Mouse (Mus musculus): Measurements from ENCODE around the gene Anapc11. TPM values are rescaled to one million over a fixed set of nuclear protein-coding genes. Genes with fewer than 3 reads are reported as not detected.

Gene Anapc11
- polyA plus RNA-seq, 1 experiment, result 128 TPM

- Histone ChIP-seq H3K4me3 (ENCODE audit: insufficient read depth, low read length) (peak overlapping the region; percentile 19; the same call in 1 of the 2 replicates), H3K4me1 (ENCODE audit: control insufficient read depth, insufficient read depth, low read length) (peaks cover 17% of the 10 kb centered on the region), H3K27ac (ENCODE audit: insufficient read depth, low read depth, low read length) (no peak overlapping the region)
- no peak for TF ChIP-seq CTCF (IDR thresholded peaks at IDR 0.05; ENCODE audit: low read depth, low read length)
- TF ChIP-seq POLR2A (IDR thresholded peaks at IDR 0.05; ENCODE audit: borderline replicate concordance, low read depth, low read length), result no peak
Measured at GRCm38 (mm10) chr11:120615606-120616203, 17.5 kb downstream of the Anapc11 start.

GRCm38 (mm10) chr11:120616617-120617294 lies 18.5 kb downstream of the Anapc11 start:
- peak overlapping the region; percentile 93 for H3K4me3 ChIP-seq (ENCODE audit: insufficient read depth, low read length)
- peak overlapping the region; percentile 73 for H3K27ac ChIP-seq (ENCODE audit: insufficient read depth, low read depth, low read length)
- TF ChIP-seq CTCF (IDR thresholded peaks at IDR 0.05; ENCODE audit: low read depth, low read length) (no peak), POLR2A (IDR thresholded peaks at IDR 0.05; ENCODE audit: borderline replicate concordance, low read depth, low read length) (no peak)
- peaks cover 17% of the 10 kb centered on the region for H3K4me1 ChIP-seq (ENCODE audit: control insufficient read depth, insufficient read depth, low read length)

GRCm38 (mm10) chr11:120617519-120618112 lies 19.4 kb downstream of the Anapc11 start, which contains the start of gene Pcyt2:
Pcyt2 (minus strand) TSS chr11:120617936.
- H3K4me1 ChIP-seq (ENCODE audit: control insufficient read depth, insufficient read depth, low read length), result peaks cover 17% of the 10 kb centered on the region
- H3K27ac ChIP-seq (ENCODE audit: insufficient read depth, low read depth, low read length), result peak within 1 kb of the TSS; percentile 73
- H3K4me3 ChIP-seq (ENCODE audit: insufficient read depth, low read length), result peak within 1 kb of the TSS; percentile 93
- TF ChIP-seq POLR2A (IDR thresholded peaks at IDR 0.05; ENCODE audit: borderline replicate concordance, low read depth, low read length) (no peak), CTCF (IDR thresholded peaks at IDR 0.05; ENCODE audit: low read depth, low read length) (no peak)

- Histone ChIP-seq H3K4me3 (ENCODE audit: insufficient read depth, low read length) (no peak overlapping the region), H3K4me1 (ENCODE audit: control insufficient read depth, insufficient read depth, low read length) (peaks cover 18% of the 10 kb centered on the region), H3K27ac (ENCODE audit: insufficient read depth, low read depth, low read length) (no peak overlapping the region)
- no peak for TF ChIP-seq CTCF (IDR thresholded peaks at IDR 0.05; ENCODE audit: low read depth, low read length)
Measured at GRCm38 (mm10) chr11:120618619-120619535, 20.7 kb downstream of the Anapc11 start.

GRCm38 (mm10) chr11:120620195-120620594 lies 22.0 kb downstream of the Anapc11 start:
- no peak overlapping the region for H3K4me3 ChIP-seq (ENCODE audit: insufficient read depth, low read length)
- no peak for TF ChIP-seq CTCF (IDR thresholded peaks at IDR 0.05; ENCODE audit: low read depth, low read length)
- no peak for TF ChIP-seq POLR2A (IDR thresholded peaks at IDR 0.05; ENCODE audit: borderline replicate concordance, low read depth, low read length)
- peaks cover 18% of the 10 kb centered on the region for H3K4me1 ChIP-seq (ENCODE audit: control insufficient read depth, insufficient read depth, low read length)
- H3K27ac ChIP-seq (ENCODE audit: insufficient read depth, low read depth, low read length), result no peak overlapping the region

GRCm38 (mm10) chr11:120622805-120623204 lies 24.6 kb downstream of the Anapc11 start:
- Histone ChIP-seq H3K4me1 (ENCODE audit: control insufficient read depth, insufficient read depth, low read length) (peaks cover 31% of the 10 kb centered on the region), H3K27ac (ENCODE audit: insufficient read depth, low read depth, low read length) (no peak overlapping the region), H3K4me3 (ENCODE audit: insufficient read depth, low read length) (no peak overlapping the region)
- TF ChIP-seq CTCF (IDR thresholded peaks at IDR 0.05; ENCODE audit: low read depth, low read length), result no peak
- no peak for TF ChIP-seq POLR2A (IDR thresholded peaks at IDR 0.05; ENCODE audit: borderline replicate concordance, low read depth, low read length)

GRCm38 (mm10) chr11:120623961-120624679 lies 25.9 kb downstream of the Anapc11 start:
- TF ChIP-seq POLR2A (IDR thresholded peaks at IDR 0.05; ENCODE audit: borderline replicate concordance, low read depth, low read length) (no peak), CTCF (IDR thresholded peaks at IDR 0.05; ENCODE audit: low read depth, low read length) (no peak; the same call in 1 of the 2 replicates)
- Histone ChIP-seq H3K4me1 (ENCODE audit: control insufficient read depth, insufficient read depth, low read length) (peaks cover 38% of the 10 kb centered on the region), H3K27ac (ENCODE audit: insufficient read depth, low read depth, low read length) (peak overlapping the region; percentile 56), H3K4me3 (ENCODE audit: insufficient read depth, low read length) (peak overlapping the region; percentile 72)

- H3K4me1 ChIP-seq (ENCODE audit: control insufficient read depth, insufficient read depth, low read length), result peaks cover 39% of the 10 kb centered on the region
- TF ChIP-seq POLR2A (IDR thresholded peaks at IDR 0.05; ENCODE audit: borderline replicate concordance, low read depth, low read length), result no peak
- no peak for TF ChIP-seq CTCF (IDR thresholded peaks at IDR 0.05; ENCODE audit: low read depth, low read length)
- H3K27ac ChIP-seq (ENCODE audit: insufficient read depth, low read depth, low read length), result peak overlapping the region; percentile 56
- H3K4me3 ChIP-seq (ENCODE audit: insufficient read depth, low read length), result peak overlapping the region; percentile 72
Measured at GRCm38 (mm10) chr11:120624680-120625111, 26.5 kb downstream of the Anapc11 start.
